Mouse (Mus musculus): ENCODE measurements around the gene Adi1.

Adi1 gene

GRCm38 (mm10) chr12:28694776-28695175 lies 19.7 kb downstream of the Adi1 start:
- DNase-seq (ENCODE audit: low spot score), result no peak

- no peak for DNase-seq (ENCODE audit: low spot score)
These were observed 23.0 kb downstream of the Adi1 start for GRCm38 (mm10) chr12:28697821-28698595.

GRCm38 (mm10) chr12:28699086-28699485 lies 24.1 kb downstream of the Adi1 start:
- no peak for DNase-seq (ENCODE audit: low spot score)

- DNase-seq (ENCODE audit: low spot score), result peak; percentile 84
These were observed 24.6 kb downstream of the Adi1 start for GRCm38 (mm10) chr12:28699656-28700055.

GRCm38 (mm10) chr12:28700101-28700511 lies 25.1 kb downstream of the Adi1 start:
- DNase-seq (ENCODE audit: low spot score), result no peak

GRCm38 (mm10) chr12:28700561-28701025 lies 25.6 kb downstream of the Adi1 start:
- DNase-seq (ENCODE audit: low spot score), result no peak

- no peak for DNase-seq (ENCODE audit: low spot score)
These were observed 26.3 kb downstream of the Adi1 start for GRCm38 (mm10) chr12:28701302-28701701.

GRCm38 (mm10) chr12:28704381-28704780 lies 29.4 kb downstream of the Adi1 start:
- DNase-seq (ENCODE audit: low spot score), result peak; percentile 80

GRCm38 (mm10) chr12:28705204-28705603 lies 30.2 kb downstream of the Adi1 start:
- DNase-seq (ENCODE audit: low spot score), result no peak

GRCm38 (mm10) chr12:28708154-28708553 lies 33.1 kb downstream of the Adi1 start:
- DNase-seq (ENCODE audit: low spot score), result no peak

GRCm38 (mm10) chr12:28710566-28711185 lies 35.6 kb downstream of the Adi1 start:
- no peak for DNase-seq (ENCODE audit: low spot score)

GRCm38 (mm10) chr12:28714822-28715632 lies 40.0 kb downstream of the Adi1 start:
- no peak for DNase-seq (ENCODE audit: low spot score)

- DNase-seq (ENCODE audit: low spot score), result no peak
These were observed 42.0 kb downstream of the Adi1 start for GRCm38 (mm10) chr12:28717066-28717465.

- no peak for DNase-seq (ENCODE audit: low spot score)
These were observed 43.1 kb downstream of the Adi1 start for GRCm38 (mm10) chr12:28718106-28718505.

GRCm38 (mm10) chr12:28724366-28724765 lies 49.3 kb downstream of the Adi1 start:
- DNase-seq (ENCODE audit: low spot score), result no peak

GRCm38 (mm10) chr12:28726204-28726603 lies 51.2 kb downstream of the Adi1 start:
- no peak for DNase-seq (ENCODE audit: low spot score)

GRCm38 (mm10) chr12:28727061-28727460 lies 52.0 kb downstream of the Adi1 start:
- DNase-seq (ENCODE audit: low spot score), result no peak

Measured in embryo, embryonic 10.5 days (tissue).